Mouse (Mus musculus) MEL (cell line): ENCODE data around the gene Ssx2ip. TPM values are rescaled to one million over a fixed set of nuclear protein-coding genes. Genes with fewer than 3 reads are reported as not detected.
A peak's percentile ranks its signal among the peaks of the same experiment; 100 is the strongest.

Source experiments
- DNase-seq: peaks from one replicate; pipeline ENCODE4 v3.0.0; 2011; ENCODE audit warnings: low read depth, low spot score
- H3K27ac ChIP-seq: 2 replicates; pipeline ENCODE4 v1.5.1; 2012; ENCODE audit warnings: low read depth, mild to moderate bottlenecking, control low read depth, low read length, moderate library complexity; ENCODE audit not compliant: control insufficient read depth
- H3K27me3 ChIP-seq, 2 experiments: fragments of 150-350 bp in 1 of 2; sonication (generic) in 1 of 2; 2 replicates each; pipeline ENCODE4 v1.6.1; 2012; ENCODE audit warnings: low read length in 2 of 2, mild to moderate bottlenecking in 2 of 2, improper control_type of control experiment in 1 of 2, moderate library complexity in 1 of 2; ENCODE audit not compliant: insufficient read depth in 2 of 2, control insufficient read depth in 1 of 2
- H3K36me3 ChIP-seq, 2 experiments: 2 replicates each; pipeline ENCODE4 v1.6.1; 2012 to 2014; ENCODE audit warnings: low read length in 2 of 2, improper control_type of control experiment in 1 of 2, inconsistent platforms in 1 of 2, mild to moderate bottlenecking in 1 of 2; ENCODE audit not compliant: insufficient read depth in 2 of 2, control insufficient read depth in 1 of 2
- H3K4me1 ChIP-seq, 2 experiments: fragments of 150-350 bp in 1 of 2; sonication (generic) in 1 of 2; 2 replicates each; pipeline ENCODE4 v1.6.1; 2012; ENCODE audit warnings: low read length in 2 of 2, improper control_type of control experiment in 1 of 2, mild to moderate bottlenecking in 1 of 2; ENCODE audit not compliant: insufficient read depth in 2 of 2, control insufficient read depth in 1 of 2
- H3K4me3 ChIP-seq, 2 experiments: fragments of 150-350 bp in 1 of 2; sonication (generic) in 1 of 2; 2 replicates each; pipeline ENCODE4 v1.5.1; 2012; ENCODE audit warnings: low read depth in 2 of 2, low read length in 2 of 2, mild to moderate bottlenecking in 2 of 2, moderate library complexity in 2 of 2, control low read depth in 1 of 2, improper control_type of control experiment in 1 of 2; ENCODE audit not compliant: control insufficient read depth in 1 of 2, insufficient read depth in 1 of 2
- H3K79me2 ChIP-seq: 2 replicates; pipeline ENCODE4 v1.6.1; 2012; ENCODE audit warnings: mild to moderate bottlenecking, low read length, moderate library complexity; ENCODE audit not compliant: control insufficient read depth, poor library complexity, insufficient read depth
- H3K9ac ChIP-seq: 2 replicates; pipeline ENCODE4 v1.6.1; 2012; ENCODE audit warnings: low read depth, mild to moderate bottlenecking, control low read depth, low read length, moderate library complexity; ENCODE audit not compliant: control insufficient read depth, poor library complexity, severe bottlenecking
- H3K9me3 ChIP-seq: fragments of 150-350 bp; sonication (generic); replicated peaks from 2 replicates; pipeline ENCODE4 v1.6.1; 2012; ENCODE audit warnings: mild to moderate bottlenecking, low read length, improper control_type of control experiment, moderate library complexity; ENCODE audit not compliant: insufficient read depth
- BHLHE40 ChIP-seq: IDR thresholded peaks from 2 replicates; pipeline ENCODE4 v1.6.1; 2012; ENCODE audit warnings: low read depth, mild to moderate bottlenecking, inconsistent platforms, low read length, improper control_type of control experiment, borderline replicate concordance
- CHD2 ChIP-seq: IDR thresholded peaks from 2 replicates; pipeline ENCODE4 v1.6.1; 2011; ENCODE audit warnings: low read length, improper control_type of control experiment
- CTCF ChIP-seq, 3 experiments: IDR thresholded peaks in 2 of 3; conservative IDR thresholded peaks in 1 of 3; 2 replicates each; pipeline ENCODE4 v1.5.1; 2011 to 2012; ENCODE audit warnings: low read length in 3 of 3, low read depth in 2 of 3, mild to moderate bottlenecking in 2 of 3, improper control_type of control experiment in 1 of 3, inconsistent platforms in 1 of 3, mixed read lengths in 1 of 3, moderate library complexity in 1 of 3; ENCODE audit not compliant: control insufficient read depth in 1 of 3, insufficient read depth in 1 of 3, poor library complexity in 1 of 3, severe bottlenecking in 1 of 3
- E2F4 ChIP-seq: IDR thresholded peaks from 2 replicates; pipeline ENCODE4 v1.6.1; 2011; ENCODE audit warnings: low read depth, low read length, improper control_type of control experiment, borderline replicate concordance
- EP300 ChIP-seq, 2 experiments: IDR thresholded peaks; 2 replicates each; pipeline ENCODE4 v1.6.1; 2011; ENCODE audit warnings: improper control_type of control experiment in 2 of 2, low read length in 2 of 2, low read depth in 1 of 2, mild to moderate bottlenecking in 1 of 2
- GABPA ChIP-seq: IDR thresholded peaks from 2 replicates; pipeline ENCODE4 v1.6.1; 2012; ENCODE audit warnings: low read depth, mild to moderate bottlenecking, inconsistent platforms, low read length, improper control_type of control experiment, moderate library complexity
- KAT2A ChIP-seq: conservative IDR thresholded peaks from 2 replicates; pipeline ENCODE4 v1.6.1; 2012; ENCODE audit warnings: low read depth, low read length, improper control_type of control experiment, inconsistent platforms
- MAX ChIP-seq: IDR thresholded peaks from 2 replicates; pipeline ENCODE4 v1.6.1; 2011; ENCODE audit warnings: low read length, improper control_type of control experiment
- MAZ ChIP-seq: IDR thresholded peaks from 2 replicates; pipeline ENCODE4 v1.6.1; 2012; ENCODE audit warnings: low read depth, mild to moderate bottlenecking, inconsistent platforms, low read length, improper control_type of control experiment
- MEF2A ChIP-seq: IDR thresholded peaks from 2 replicates; pipeline ENCODE4 v1.6.1; 2014; ENCODE audit warnings: low read depth, mild to moderate bottlenecking, inconsistent platforms, low read length, improper control_type of control experiment; ENCODE audit not compliant: poor library complexity, insufficient replicate concordance, severe bottlenecking; ENCODE audit errors: extremely low read depth
- MXI1 ChIP-seq: IDR thresholded peaks from 2 replicates; pipeline ENCODE4 v1.6.1; 2011; ENCODE audit warnings: mild to moderate bottlenecking, low read depth, low read length, improper control_type of control experiment
- MYB ChIP-seq: IDR thresholded peaks from 2 replicates; pipeline ENCODE4 v1.6.1; 2011; ENCODE audit warnings: mild to moderate bottlenecking, low read depth, low read length, improper control_type of control experiment
- MYC ChIP-seq: IDR thresholded peaks from 2 replicates; pipeline ENCODE4 v1.6.1; 2011; ENCODE audit warnings: low read depth, mild to moderate bottlenecking, low read length, improper control_type of control experiment, moderate library complexity
- NELFE ChIP-seq: IDR thresholded peaks from 2 replicates; pipeline ENCODE4 v1.6.1; 2011; ENCODE audit warnings: low read depth, low read length, improper control_type of control experiment
- NRF1 ChIP-seq: IDR thresholded peaks from 2 replicates; pipeline ENCODE4 v1.6.1; 2014; ENCODE audit warnings: low read depth, mild to moderate bottlenecking, inconsistent platforms, low read length, improper control_type of control experiment, moderate library complexity; ENCODE audit not compliant: poor library complexity, insufficient read depth, severe bottlenecking
- POLR2A ChIP-seq, 2 experiments: IDR thresholded peaks; 2 replicates each; pipeline ENCODE4 v1.6.1; 2011 to 2012; ENCODE audit warnings: low read length in 2 of 2, mild to moderate bottlenecking in 2 of 2, control low read depth in 1 of 2, improper control_type of control experiment in 1 of 2, low read depth in 1 of 2, moderate library complexity in 1 of 2; ENCODE audit not compliant: control insufficient read depth in 1 of 2, insufficient read depth in 1 of 2, poor library complexity in 1 of 2
- RCOR1 ChIP-seq: IDR thresholded peaks from 2 replicates; pipeline ENCODE4 v1.6.1; 2012; ENCODE audit warnings: low read depth, mild to moderate bottlenecking, inconsistent platforms, low read length, improper control_type of control experiment
- SIN3A ChIP-seq: IDR thresholded peaks from 2 replicates; pipeline ENCODE4 v1.6.1; 2012; ENCODE audit warnings: low read length, improper control_type of control experiment, inconsistent platforms
- SMC3 ChIP-seq: IDR thresholded peaks from 2 replicates; pipeline ENCODE4 v1.6.1; 2011; ENCODE audit warnings: low read depth, low read length, improper control_type of control experiment
- TAL1 ChIP-seq: IDR thresholded peaks from 2 replicates; pipeline ENCODE4 v1.6.1; 2012; ENCODE audit warnings: mild to moderate bottlenecking, inconsistent platforms, low read length, moderate library complexity, mixed read lengths
- TCF12 ChIP-seq: IDR thresholded peaks from 2 replicates; pipeline ENCODE4 v1.6.1; 2014; ENCODE audit warnings: low read depth, mild to moderate bottlenecking, inconsistent platforms, low read length, improper control_type of control experiment, moderate library complexity
- UBTF ChIP-seq: IDR thresholded peaks from 2 replicates; pipeline ENCODE4 v1.6.1; 2012; ENCODE audit warnings: low read depth, mild to moderate bottlenecking, inconsistent platforms, low read length, improper control_type of control experiment, moderate library complexity, borderline replicate concordance; ENCODE audit not compliant: insufficient read depth
- ZC3H11A ChIP-seq: IDR thresholded peaks from 2 replicates; pipeline ENCODE4 v1.6.1; 2012; ENCODE audit warnings: low read depth, mild to moderate bottlenecking, inconsistent platforms, low read length, improper control_type of control experiment
- ZKSCAN1 ChIP-seq: IDR thresholded peaks from 2 replicates; pipeline ENCODE4 v1.6.1; 2012; ENCODE audit warnings: low read depth, mild to moderate bottlenecking, inconsistent platforms, low read length, improper control_type of control experiment, moderate library complexity
- polyA plus RNA-seq, 2 experiments: library from polyadenylated mRNA; stranded (reverse) in 1 of 2; unstranded in 1 of 2; fragments of >175 nt in 1 of 2; fragments of >200 nt in 1 of 2; gene quantifications; 2 replicates each; pipeline versions ENCODE4 v1.2.1 to v1.2.4; 2012; ENCODE audit warnings: low replicate concordance in 2 of 2, low read depth in 1 of 2; ENCODE audit not compliant: insufficient read length in 2 of 2, insufficient read depth in 1 of 2, missing spikeins in 1 of 2
- total RNA-seq: library from RNA; depleted of rRNA; stranded (reverse); fragments of 300-350 nt; gene quantifications from 2 replicates; pipeline ENCODE4 v1.2.3, GENCODE M21; 2012

The Ssx2ip gene
- total and polyA plus RNA-seq, 3 experiments, result 52.1 to 270 (median 70.0) TPM

DNA sequence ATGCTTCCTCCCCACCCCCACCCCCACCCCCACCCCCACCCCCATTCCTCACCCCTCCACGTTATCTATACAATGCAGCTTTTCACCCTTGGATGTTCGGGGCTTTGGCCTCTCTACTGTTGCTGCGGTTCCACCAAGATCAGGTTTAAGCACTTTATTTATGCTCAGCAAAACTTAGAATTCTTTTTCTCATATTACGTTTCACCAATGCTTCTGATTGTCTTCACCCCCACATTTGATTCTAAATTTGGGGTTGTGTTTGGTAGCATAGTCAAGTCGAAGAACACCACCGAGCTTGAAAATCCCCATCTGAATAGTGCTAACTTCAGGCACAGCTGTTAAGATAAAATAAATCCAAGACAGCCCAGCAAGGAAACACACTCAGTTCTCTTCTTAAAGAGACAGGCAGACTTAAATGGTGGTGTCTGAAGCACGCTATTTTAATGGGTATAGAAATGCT, 10.8 kb upstream of the Ssx2ip start:
- Histone ChIP-seq H3K4me1 (peaks cover 2 to 8% of the 10 kb centered on the region in 2 experiments; a peak in 3 of 4 replicates), H3K9me3 (no peaks in the 10 kb centered on the region), H3K79me2 (no peaks in the 10 kb centered on the region), H3K27ac (no peak overlapping the region), H3K4me3 (peak overlapping the region; percentile 15 to 25), H3K9ac (peak overlapping the region; percentile 50), H3K36me3 (peaks cover 0 to 10% of the 10 kb centered on the region in 2 experiments; a peak in 2 of 4 replicates), H3K27me3 (peaks cover 0 to 1% of the 10 kb centered on the region in 2 experiments; a peak in 2 of 4 replicates)
- DNase-seq, result peak; percentile 52
- TF ChIP-seq EP300 (IDR thresholded peaks at IDR 0.05; ENCODE audit: low read depth in 1 of 2, low read length in 2 of 2) (0 out of 4 replicates have a peak, but pooled peaks have one; percentile 6 to 14), MAZ (0 out of 2 replicates have a peak, but pooled peaks have one; percentile 55), TCF12 (peak; percentile 32; the same call in 1 of the 2 replicates), NELFE (no peak), SIN3A (peak; percentile 51), GABPA (no peak), ZC3H11A (no peak), MAX (0 out of 2 replicates have a peak, but pooled peaks have one; percentile 4), ZKSCAN1 (no peak), UBTF (no peak), TAL1 (peak; percentile 33; the same call in 1 of the 2 replicates)

DNA sequence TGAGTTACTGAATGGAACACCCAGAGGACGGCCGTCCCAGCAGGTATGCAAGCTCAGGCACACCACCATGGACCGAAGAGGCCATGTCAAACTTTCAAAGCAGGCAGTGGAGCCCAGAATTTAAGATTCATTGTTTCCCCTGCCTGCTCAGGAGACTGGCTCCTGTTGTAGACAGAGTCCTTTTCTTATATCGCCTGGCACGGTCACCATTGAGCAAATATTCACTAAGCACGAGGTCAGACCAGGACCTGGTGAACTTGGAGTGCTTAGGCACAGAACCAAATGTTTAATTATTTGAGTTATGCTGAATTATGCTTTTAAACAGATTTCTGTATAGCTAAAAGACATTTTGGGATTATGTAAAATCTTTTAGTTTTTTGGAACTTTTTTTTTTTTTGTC, 8.2 kb upstream of the Ssx2ip start:
- H3K27me3 ChIP-seq, result peaks cover 0 to 3% of the 10 kb centered on the region in 2 experiments; a peak in 3 of 4 replicates

DNA sequence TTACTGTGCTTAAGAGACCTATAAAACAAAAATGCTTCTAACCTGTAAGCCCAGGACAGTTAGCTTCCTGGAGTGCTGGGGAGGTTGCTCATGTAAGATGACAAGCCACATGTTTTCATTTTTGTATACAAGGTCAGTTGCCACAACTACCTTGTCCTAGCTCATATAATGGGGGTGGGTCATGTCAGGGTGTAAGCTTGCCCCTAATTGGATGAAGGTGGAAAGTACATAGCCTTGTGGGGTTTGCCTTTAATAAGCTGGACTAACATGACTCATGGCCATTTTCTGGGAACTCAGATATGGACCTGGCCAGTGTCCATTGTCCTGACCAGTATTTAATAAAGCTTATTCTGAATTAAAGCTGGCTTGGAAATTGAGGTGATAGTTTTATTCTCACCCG, 7.5 kb upstream of the Ssx2ip start:
- DNase-seq, result no peak
- Histone ChIP-seq H3K9ac (no peak overlapping the region), H3K9me3 (no peaks in the 10 kb centered on the region), H3K4me1 (peaks cover 2 to 8% of the 10 kb centered on the region in 2 experiments; a peak in 3 of 4 replicates), H3K27me3 (peaks cover 0 to 3% of the 10 kb centered on the region in 2 experiments; a peak in 3 of 4 replicates), H3K79me2 (no peaks in the 10 kb centered on the region), H3K27ac (no peak overlapping the region), H3K4me3 (no peak overlapping the region), H3K36me3 (peaks cover 0 to 10% of the 10 kb centered on the region in 2 experiments; a peak in 2 of 4 replicates)
- TF ChIP-seq E2F4 (no peak), POLR2A (IDR thresholded peaks at IDR 0.05; ENCODE audit: control insufficient read depth in 1 of 2, insufficient read depth in 1 of 2, low read depth in 1 of 2, low read length in 2 of 2, poor library complexity in 1 of 2) (no peak), KAT2A (no peak), EP300 (IDR thresholded peaks at IDR 0.05; ENCODE audit: low read depth in 1 of 2, low read length in 2 of 2) (no peak), ZKSCAN1 (no peak), MEF2A (no peak), RCOR1 (no peak), MYC (no peak), MYB (no peak), BHLHE40 (no peak), CTCF (IDR thresholded peaks at IDR 0.05 in 2 of 3, conservative IDR thresholded peaks at IDR 0.05 in 1 of 3; ENCODE audit: control insufficient read depth in 1 of 3, insufficient read depth in 1 of 3, low read depth in 2 of 3, low read length in 3 of 3, poor library complexity in 1 of 3, severe bottlenecking in 1 of 3) (no peak), NRF1 (no peak), SMC3 (no peak), CHD2 (no peak)

More for the DNA sequence above, 8.2 kb upstream of the Ssx2ip start:
- Histone ChIP-seq H3K36me3 (peaks cover 0 to 10% of the 10 kb centered on the region in 2 experiments; a peak in 2 of 4 replicates), H3K4me3 (no peak overlapping the region), H3K9me3 (no peaks in the 10 kb centered on the region), H3K79me2 (no peaks in the 10 kb centered on the region), H3K9ac (no peak overlapping the region), H3K27ac (no peak overlapping the region), H3K4me1 (peaks cover 2 to 8% of the 10 kb centered on the region in 2 experiments; a peak in 3 of 4 replicates)
- TF ChIP-seq TCF12 (no peak), CTCF (IDR thresholded peaks at IDR 0.05 in 2 of 3, conservative IDR thresholded peaks at IDR 0.05 in 1 of 3; ENCODE audit: control insufficient read depth in 1 of 3, insufficient read depth in 1 of 3, low read depth in 2 of 3, low read length in 3 of 3, poor library complexity in 1 of 3, severe bottlenecking in 1 of 3) (no peak), NELFE (no peak), MXI1 (no peak), ZKSCAN1 (no peak), BHLHE40 (no peak)
- DNase-seq, result no peak
